Mouse (Mus musculus) CH12.LX (cell line): ENCODE data around the gene Mettl7a2.

Experiments used
- CTCF ChIP-seq, 2 experiments: IDR thresholded peaks in 1 of 2; conservative IDR thresholded peaks in 1 of 2; 2 replicates each; pipeline ENCODE4 v1.5.1; 2011 to 2012; ENCODE audit warnings: low read depth in 2 of 2, low read length in 2 of 2, improper control_type of control experiment in 1 of 2, inconsistent platforms in 1 of 2, mild to moderate bottlenecking in 1 of 2, moderate library complexity in 1 of 2
- E2F4 ChIP-seq: IDR thresholded peaks from 2 replicates; pipeline ENCODE4 v1.6.1; 2011; ENCODE audit warnings: low read depth, low read length, improper control_type of control experiment; ENCODE audit not compliant: insufficient replicate concordance
- HCFC1 ChIP-seq: IDR thresholded peaks from 2 replicates; pipeline ENCODE4 v1.6.1; 2012; ENCODE audit warnings: low read depth, mild to moderate bottlenecking, inconsistent platforms, low read length, improper control_type of control experiment
- MAFK ChIP-seq: IDR thresholded peaks from 2 replicates; pipeline ENCODE4 v1.6.1; 2011; ENCODE audit warnings: low read length, improper control_type of control experiment; ENCODE audit not compliant: insufficient replicate concordance
- MXI1 ChIP-seq: IDR thresholded peaks from 2 replicates; pipeline ENCODE4 v1.6.1; 2011; ENCODE audit warnings: mild to moderate bottlenecking, low read depth, low read length, improper control_type of control experiment
- NELFE ChIP-seq: IDR thresholded peaks from 2 replicates; pipeline ENCODE4 v1.6.1; 2011; ENCODE audit warnings: low read depth, low read length, improper control_type of control experiment
- POLR2A ChIP-seq: IDR thresholded peaks from 2 replicates; pipeline ENCODE4 v1.6.1; 2011; ENCODE audit warnings: low read depth, mild to moderate bottlenecking, improper control_type of control experiment, low read length
- POLR2AphosphoS2 ChIP-seq: IDR thresholded peaks from 2 replicates; pipeline ENCODE4 v1.6.1; 2011; ENCODE audit warnings: low read depth, low read length, improper control_type of control experiment
- TBP ChIP-seq: conservative IDR thresholded peaks from 2 replicates; pipeline ENCODE4 v1.6.1; 2011; ENCODE audit warnings: low read depth, low read length, improper control_type of control experiment
- TCF12 ChIP-seq: IDR thresholded peaks from 2 replicates; pipeline ENCODE4 v1.6.1; 2014; ENCODE audit warnings: low read depth, mild to moderate bottlenecking, inconsistent platforms, low read length, improper control_type of control experiment
- UBTF ChIP-seq: IDR thresholded peaks from 2 replicates; pipeline ENCODE4 v1.6.1; 2012; ENCODE audit warnings: low read depth, mild to moderate bottlenecking, inconsistent platforms, low read length, improper control_type of control experiment, moderate library complexity
- ZNF384 ChIP-seq: IDR thresholded peaks from 2 replicates; pipeline ENCODE4 v1.6.1; 2012; ENCODE audit warnings: low read depth, low read length, improper control_type of control experiment, inconsistent platforms

- no peak for TF ChIP-seq POLR2AphosphoS2
- peak; percentile 71 to 76 for TF ChIP-seq CTCF (conservative IDR thresholded peaks at IDR 0.05 in 1 of 2, IDR thresholded peaks at IDR 0.05 in 1 of 2; ENCODE audit: low read depth in 2 of 2, low read length in 2 of 2)
- no peak for TF ChIP-seq TCF12
- TF ChIP-seq E2F4, result no peak
- no peak for TF ChIP-seq NELFE
- no peak for TF ChIP-seq ZNF384
- TF ChIP-seq TBP, result no peak
- no peak for TF ChIP-seq UBTF
- TF ChIP-seq HCFC1, result no peak
- TF ChIP-seq MXI1, result no peak
- TF ChIP-seq POLR2A, result no peak
- TF ChIP-seq MAFK, result no peak
Observed at GRCm38 (mm10) chr15:100375066-100375465, 22.1 kb downstream of the Mettl7a2 start.
